Mouse (Mus musculus) ES-E14 (cell line): ENCODE data around the gene Dab2ip. TPM values are rescaled to one million over a fixed set of nuclear protein-coding genes. Genes with fewer than 3 reads are reported as not detected.

ENCODE experiments used
- DNase-seq: peaks from one replicate; pipeline ENCODE4 v3.0.0-alpha.2; 2013; ENCODE audit warnings: low read depth, low spot score
- H3K27ac ChIP-seq: 2 replicates; pipeline ENCODE4 v1.5.1; 2012; ENCODE audit warnings: low read depth, mild to moderate bottlenecking, low read length, moderate library complexity, mixed read lengths; ENCODE audit not compliant: poor library complexity, insufficient read depth, severe bottlenecking
- H3K36me3 ChIP-seq: 2 replicates; pipeline ENCODE4 v1.6.1; 2012; ENCODE audit warnings: mild to moderate bottlenecking, low read length, moderate library complexity, mixed read lengths; ENCODE audit not compliant: control insufficient read depth, poor library complexity, insufficient read depth, severe bottlenecking
- H3K4me1 ChIP-seq, 2 experiments: fragments of 150-350 bp in 1 of 2; sonication (generic) in 1 of 2; 2 replicates each; pipeline ENCODE4 v1.6.1; 2012; ENCODE audit warnings: low read length in 2 of 2, mild to moderate bottlenecking in 1 of 2, mixed read lengths in 1 of 2; ENCODE audit not compliant: control insufficient read depth in 2 of 2, insufficient read depth in 2 of 2, poor library complexity in 1 of 2
- H3K4me3 ChIP-seq, 2 experiments: fragments of 150-350 bp in 1 of 2; sonication (generic) in 1 of 2; 2 replicates each; pipeline ENCODE4 v1.5.1; 2012; ENCODE audit warnings: low read length in 2 of 2, low read depth in 1 of 2, mild to moderate bottlenecking in 1 of 2, mixed read lengths in 1 of 2; ENCODE audit not compliant: insufficient read depth in 1 of 2, poor library complexity in 1 of 2, severe bottlenecking in 1 of 2
- H3K9ac ChIP-seq: 2 replicates; pipeline ENCODE4 v1.6.1; 2012; ENCODE audit warnings: low read depth, mild to moderate bottlenecking, low read length, mixed read lengths; ENCODE audit not compliant: poor library complexity, insufficient read depth, severe bottlenecking
- H3K9me3 ChIP-seq: fragments of 150-350 bp; sonication (generic); 2 replicates; pipeline ENCODE4 v1.6.1; 2012; ENCODE audit warnings: low read depth, mild to moderate bottlenecking, low read length; ENCODE audit not compliant: control insufficient read depth, insufficient read depth
- CHD2 ChIP-seq: IDR thresholded peaks from 2 replicates; pipeline ENCODE4 v1.6.1; 2014; ENCODE audit warnings: mild to moderate bottlenecking, low read depth, low read length, inconsistent platforms
- HCFC1 ChIP-seq: IDR thresholded peaks from 2 replicates; pipeline ENCODE4 v1.6.1; 2012; ENCODE audit warnings: low read length, inconsistent platforms, borderline replicate concordance; ENCODE audit not compliant: insufficient read depth
- MAFK ChIP-seq: IDR thresholded peaks from 2 replicates; pipeline ENCODE4 v1.6.1; 2014; ENCODE audit warnings: mild to moderate bottlenecking, low read depth, low read length, inconsistent platforms; ENCODE audit not compliant: insufficient read depth
- ZC3H11A ChIP-seq: IDR thresholded peaks from 2 replicates; pipeline ENCODE4 v1.6.1; 2012; ENCODE audit warnings: low read depth, mild to moderate bottlenecking, inconsistent platforms, low read length, borderline replicate concordance
- ZNF384 ChIP-seq: IDR thresholded peaks from 2 replicates; pipeline ENCODE4 v1.6.1; 2012; ENCODE audit warnings: low read depth, low read length, inconsistent platforms
- in situ Hi-C, 2 experiments: fragments of 600-800 bp; cut with MboI; formaldehyde crosslinking; loops; one replicate each; pipeline ENCODE4 v1.15.1; 2025; ENCODE audit warnings: low sequenced_read_pairs in 2 of 2, inconsistent platforms in 1 of 2; ENCODE audit not compliant: unreplicated experiment in 2 of 2
- total RNA-seq: library from RNA; depleted of rRNA; stranded (reverse); fragments of 300-350 nt; gene quantifications from 2 replicates; pipeline ENCODE4 v1.2.3, GENCODE M21; 2012

The Dab2ip gene
- total RNA-seq, 1 experiment = 46.9 TPM

GRCm38 (mm10) chr2:35696542-35697391, 138.7 kb downstream of the Dab2ip start:
- in situ Hi-C loops = no loop called here
- Histone ChIP-seq H3K9me3 (no peaks in the 10 kb centered on the region), H3K4me1 (peaks cover 12 to 36% of the 10 kb centered on the region in 2 experiments; a peak in 2 of 4 replicates), H3K27ac (no peak overlapping the region), H3K9ac (no peak overlapping the region), H3K36me3 (no peaks in the 10 kb centered on the region), H3K4me3 (no peak overlapping the region)
- TF ChIP-seq HCFC1 = no peak
- peak; percentile 17 for DNase-seq

- no peaks in the 10 kb centered on the region for H3K36me3 ChIP-seq
- TF ChIP-seq ZNF384 = no peak
- no peak for TF ChIP-seq CHD2
- no peak for TF ChIP-seq HCFC1
- TF ChIP-seq ZC3H11A = no peak
- no peak for TF ChIP-seq MAFK
- no peak overlapping the region for H3K27ac ChIP-seq
- H3K4me3 ChIP-seq = no peak overlapping the region
- no peak for DNase-seq
- H3K9ac ChIP-seq = no peak overlapping the region
- peaks cover 10 to 37% of the 10 kb centered on the region in 2 experiments; a peak in 3 of 4 replicates for H3K4me1 ChIP-seq
- no peaks in the 10 kb centered on the region for H3K9me3 ChIP-seq
- in situ Hi-C loops = no loop called here
Observed at GRCm38 (mm10) chr2:35697768-35698167, 139.7 kb downstream of the Dab2ip start.

GRCm38 (mm10) chr2:35700966-35701365, 142.9 kb downstream of the Dab2ip start:
- H3K27ac ChIP-seq = no peak overlapping the region
- H3K9me3 ChIP-seq = no peaks in the 10 kb centered on the region
- no peak for DNase-seq
- in situ Hi-C loops = no loop called here
- no peak overlapping the region for H3K4me3 ChIP-seq
- H3K9ac ChIP-seq = no peak overlapping the region
- H3K36me3 ChIP-seq = no peaks in the 10 kb centered on the region
- no peak for TF ChIP-seq CHD2
- TF ChIP-seq ZNF384 = no peak
- TF ChIP-seq HCFC1 = no peak
- TF ChIP-seq MAFK = no peak
- no peak for TF ChIP-seq ZC3H11A
- peaks cover 9 to 25% of the 10 kb centered on the region in 2 experiments; a peak in 3 of 4 replicates for H3K4me1 ChIP-seq

DNA sequence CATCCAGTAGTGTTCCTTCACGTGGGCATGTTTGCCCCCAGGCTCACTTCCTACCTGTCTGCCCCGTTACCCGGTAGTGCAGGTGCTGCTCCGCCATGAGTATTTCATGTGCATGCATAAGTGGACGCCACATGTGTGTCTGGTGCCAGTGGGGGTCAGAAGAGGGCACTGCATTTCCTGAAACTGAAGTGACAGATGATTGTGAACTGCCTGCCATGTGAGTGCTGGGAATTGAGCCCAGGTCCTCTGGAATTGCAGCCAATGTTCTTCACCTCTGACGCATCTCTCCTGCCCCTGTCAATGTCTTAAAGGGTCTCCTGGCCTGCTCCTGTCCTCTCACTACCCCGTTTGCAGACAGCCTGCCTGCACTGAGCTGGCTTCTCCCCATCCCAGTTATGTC, 143.9 kb downstream of the Dab2ip start:
- Histone ChIP-seq H3K27ac (no peak overlapping the region), H3K9me3 (no peaks in the 10 kb centered on the region), H3K9ac (no peak overlapping the region), H3K4me3 (no peak overlapping the region), H3K36me3 (no peaks in the 10 kb centered on the region), H3K4me1 (peaks cover 5 to 23% of the 10 kb centered on the region in 2 experiments; a peak in 3 of 4 replicates)
- TF ChIP-seq CHD2 = no peak
- in situ Hi-C loops = no loop called here
- DNase-seq = no peak

DNA sequence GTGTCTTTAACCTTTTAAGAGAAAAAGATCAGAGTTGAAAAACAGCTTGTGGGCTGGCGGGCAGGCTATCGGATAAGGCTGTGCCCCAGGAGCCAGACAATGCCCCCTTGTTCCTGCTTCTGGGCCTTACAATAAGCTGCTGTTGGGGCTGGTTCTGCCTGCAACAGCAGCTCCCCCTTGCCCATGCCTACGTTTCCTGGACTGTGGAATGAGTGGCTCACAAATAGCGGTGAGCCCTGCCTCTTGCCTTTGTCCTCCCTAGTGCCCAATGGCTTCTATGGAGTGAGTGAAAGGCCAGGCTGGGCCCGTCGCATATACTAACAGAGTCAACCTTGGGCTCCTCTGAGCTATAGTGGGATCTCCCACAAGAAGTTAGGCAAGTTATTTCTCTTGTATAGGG, 144.5 kb downstream of the Dab2ip start:
- no peak overlapping the region for H3K4me3 ChIP-seq
- no peaks in the 10 kb centered on the region for H3K9me3 ChIP-seq
- TF ChIP-seq ZC3H11A = no peak
- no peak for TF ChIP-seq MAFK
- no peak for TF ChIP-seq CHD2
- no peak for TF ChIP-seq ZNF384
- no peak for TF ChIP-seq HCFC1
- no peak overlapping the region for H3K27ac ChIP-seq
- DNase-seq = no peak
- no peak overlapping the region for H3K9ac ChIP-seq
- H3K36me3 ChIP-seq = no peaks in the 10 kb centered on the region; the same call in 1 of the 2 replicates
- in situ Hi-C loops = no loop called here
- H3K4me1 ChIP-seq = peaks cover 5 to 25% of the 10 kb centered on the region in 2 experiments; a peak in 2 of 4 replicates
